Mouse (Mus musculus) hindbrain, embryonic 12.5 days (tissue): ENCODE results near the gene Epb41l4b. TPM values are rescaled to one million over a fixed set of nuclear protein-coding genes. Genes with fewer than 3 reads are reported as not detected.
A peak's percentile ranks its signal among the peaks of the same experiment; 100 is the strongest.

Experiments
- ATAC-seq: fragments of 200-750 bp; cut with Nextera tagmentation; 2 replicates; pipeline ENCODE4 v1.8.0; 2017; ENCODE audit warnings: moderate TSS enrichment; ENCODE audit not compliant: low FRiP score
- H3K27ac ChIP-seq: fragments of 300-500 bp; sonication (generic); 2 replicates; pipeline ENCODE4 v1.5.1; 2016; ENCODE audit warnings: mild to moderate bottlenecking
- H3K27me3 ChIP-seq: fragments of 300-500 bp; sonication (generic); 2 replicates; pipeline ENCODE4 v1.6.1; 2016; ENCODE audit warnings: mild to moderate bottlenecking
- H3K36me3 ChIP-seq: fragments of 300-500 bp; sonication (generic); 2 replicates; pipeline ENCODE4 v1.6.1; 2016; ENCODE audit warnings: mild to moderate bottlenecking
- H3K4me1 ChIP-seq: fragments of 300-500 bp; sonication (generic); 2 replicates; pipeline ENCODE4 v1.6.1; 2016
- H3K4me2 ChIP-seq: fragments of 300-500 bp; sonication (generic); replicated peaks from 2 replicates; pipeline ENCODE4 v1.6.1; 2016; ENCODE audit warnings: mild to moderate bottlenecking
- H3K4me3 ChIP-seq: fragments of 300-500 bp; sonication (generic); 2 replicates; pipeline ENCODE4 v1.5.1; 2016; ENCODE audit warnings: mild to moderate bottlenecking
- H3K9ac ChIP-seq: fragments of 300-500 bp; sonication (generic); 2 replicates; pipeline ENCODE4 v1.6.1; 2016; ENCODE audit warnings: mild to moderate bottlenecking, moderate library complexity
- H3K9me3 ChIP-seq: fragments of 300-500 bp; sonication (generic); replicated peaks from 2 replicates; pipeline ENCODE4 v1.6.1; 2016; ENCODE audit warnings: mild to moderate bottlenecking
- WGBS: fragments of 180-500 bp; shearing (Covaris S2); methylation state at CpG from one replicate; pipeline ENCODE4 v1.1.7; 2016; 5-methylcytosine and 5-hydroxymethylcytosine counted together
- polyA plus RNA-seq: library from polyadenylated mRNA; unstranded; fragments of >200 nt; fragmentation: Nextera tagmentation; extraction: Ambion mirVana; gene quantifications from 2 replicates; pipeline ENCODE4 v1.2.1, GENCODE M21; 2016

Gene Epb41l4b
- polyA plus RNA-seq, 1 experiment from 2014 or later: 2.0 TPM

- WGBS: 91% methylated on average over 5 of the region's 5 CpGs
- no peak overlapping the region for H3K27ac ChIP-seq
- no peak for ATAC-seq
Measured at GRCm38 (mm10) chr4:57015032-57015431, 128.2 kb downstream of the Epb41l4b start.

DNA sequence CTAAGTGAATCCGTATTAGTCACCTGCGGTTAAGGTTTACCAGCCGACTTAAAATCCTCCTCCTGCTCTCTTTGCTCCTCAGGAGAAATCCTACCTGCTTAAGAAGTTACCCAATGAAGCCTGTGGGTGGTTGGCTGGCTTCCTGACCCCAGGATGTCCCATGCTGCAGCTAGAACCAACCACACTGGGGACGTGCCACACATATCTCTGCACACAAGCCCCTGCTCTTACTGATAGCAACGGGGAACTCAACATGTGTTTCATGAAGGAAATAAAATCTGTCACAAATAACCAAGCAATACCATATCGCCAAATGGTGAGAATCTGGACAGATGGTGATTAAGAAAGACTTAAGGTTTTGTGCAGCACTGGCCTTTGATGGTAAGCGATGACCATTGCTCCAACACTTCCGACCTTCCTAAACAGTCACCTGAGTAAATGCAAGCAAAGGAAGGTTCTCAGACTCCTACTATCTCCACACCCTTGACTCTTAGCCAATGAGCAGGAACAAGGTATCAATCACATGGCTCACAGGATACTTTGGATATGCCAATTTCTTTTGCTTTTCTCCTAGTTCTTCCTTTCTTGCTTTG is 131.7 kb downstream of the Epb41l4b start:
- Histone ChIP-seq H3K36me3 (no peaks in the 10 kb centered on the region), H3K4me1 (peaks cover 5% of the 10 kb centered on the region; the same call in 1 of the 2 replicates), H3K27me3 (peaks cover 8% of the 10 kb centered on the region; the same call in 1 of the 2 replicates), H3K9me3 (no peaks in the 10 kb centered on the region), H3K4me2 (no peak overlapping the region), H3K9ac (no peak overlapping the region), H3K27ac (no peak overlapping the region), H3K4me3 (no peak overlapping the region)
- no peak for ATAC-seq
- 67% methylated on average over 8 of the region's 8 CpGs for WGBS

More at GRCm38 (mm10) chr4:57015032-57015431, 128.2 kb downstream of the Epb41l4b start:
- Histone ChIP-seq H3K4me3 (no peak overlapping the region), H3K36me3 (no peaks in the 10 kb centered on the region), H3K9me3 (no peaks in the 10 kb centered on the region), H3K9ac (no peak overlapping the region), H3K4me1 (peaks cover 5% of the 10 kb centered on the region; the same call in 1 of the 2 replicates), H3K4me2 (no peak overlapping the region), H3K27me3 (peaks cover 8% of the 10 kb centered on the region; the same call in 1 of the 2 replicates)

GRCm38 (mm10) chr4:57010919-57011318 is 132.3 kb downstream of the Epb41l4b start:
- Histone ChIP-seq H3K9ac (no peak overlapping the region), H3K4me1 (peaks cover 5% of the 10 kb centered on the region; the same call in 1 of the 2 replicates), H3K4me3 (no peak overlapping the region), H3K27ac (no peak overlapping the region), H3K27me3 (peaks cover 5% of the 10 kb centered on the region; the same call in 1 of the 2 replicates), H3K9me3 (no peaks in the 10 kb centered on the region), H3K4me2 (no peak overlapping the region), H3K36me3 (no peaks in the 10 kb centered on the region)
- no peak for ATAC-seq
- WGBS: 15% methylated on average over 6 of the region's 6 CpGs

- no peak overlapping the region for H3K4me3 ChIP-seq
- H3K9me3 ChIP-seq: no peaks in the 10 kb centered on the region
- H3K36me3 ChIP-seq: no peaks in the 10 kb centered on the region
- WGBS: 50% methylated on average over 5 of the region's 5 CpGs
- peaks cover 5% of the 10 kb centered on the region; the same call in 1 of the 2 replicates for H3K27me3 ChIP-seq
- H3K27ac ChIP-seq: no peak overlapping the region
- no peak overlapping the region for H3K4me2 ChIP-seq
- ATAC-seq: no peak
- peaks cover 5% of the 10 kb centered on the region; the same call in 1 of the 2 replicates for H3K4me1 ChIP-seq
- no peak overlapping the region for H3K9ac ChIP-seq
Measured at GRCm38 (mm10) chr4:57010425-57010824, 132.8 kb downstream of the Epb41l4b start.

DNA sequence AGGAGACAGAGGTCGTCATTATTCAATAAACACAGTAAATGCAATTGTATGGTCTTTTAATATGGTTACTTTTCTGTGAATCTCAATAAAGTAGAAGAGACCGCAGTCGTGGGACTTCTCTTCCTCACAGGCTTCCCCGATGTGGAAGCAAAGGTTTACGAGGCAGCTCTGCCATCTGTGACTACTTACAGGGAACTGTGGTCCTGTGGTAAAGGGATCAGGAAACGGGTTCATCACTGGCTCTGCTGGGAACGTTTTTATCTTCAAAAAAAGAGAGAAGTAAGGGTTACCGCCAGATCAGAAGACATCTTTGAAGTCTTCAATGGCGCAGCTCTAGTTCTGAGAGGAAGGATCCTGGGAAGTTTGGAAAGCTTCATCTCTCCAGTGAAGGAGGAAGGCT is 135.5 kb downstream of the Epb41l4b start:
- WGBS: 83% methylated on average over 9 of the region's 9 CpGs

DNA sequence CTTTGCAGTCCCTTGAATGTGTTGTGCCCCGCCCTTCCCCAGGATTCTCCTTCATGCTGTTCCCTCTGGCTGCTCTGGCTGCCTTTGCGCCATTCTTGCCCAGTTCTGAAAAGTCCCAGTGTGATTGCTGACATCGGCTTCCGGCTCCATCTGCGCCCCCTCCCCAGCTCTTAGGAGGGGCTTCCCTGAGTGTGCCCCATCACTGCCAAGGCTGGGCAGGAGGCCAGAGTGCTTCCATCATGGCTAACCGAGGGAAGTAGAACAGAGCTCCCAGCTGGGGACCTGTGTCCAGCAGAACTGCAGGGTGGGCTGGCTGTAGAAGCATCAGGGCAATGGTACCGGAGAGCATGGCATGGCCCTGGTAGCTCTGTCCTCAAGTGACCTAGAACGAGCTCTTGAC is 138.2 kb downstream of the Epb41l4b start:
- H3K4me1 ChIP-seq: no peaks in the 10 kb centered on the region
- H3K36me3 ChIP-seq: no peaks in the 10 kb centered on the region
- no peaks in the 10 kb centered on the region for H3K27me3 ChIP-seq
- no peak overlapping the region for H3K27ac ChIP-seq
- no peak overlapping the region for H3K4me3 ChIP-seq
- 73% methylated on average over 8 of the region's 8 CpGs for WGBS
- no peak overlapping the region for H3K9ac ChIP-seq
- H3K4me2 ChIP-seq: no peak overlapping the region
- H3K9me3 ChIP-seq: no peaks in the 10 kb centered on the region
- no peak for ATAC-seq

More for the DNA sequence above, 135.5 kb downstream of the Epb41l4b start:
- no peak overlapping the region for H3K27ac ChIP-seq
- H3K4me3 ChIP-seq: no peak overlapping the region
- no peaks in the 10 kb centered on the region for H3K9me3 ChIP-seq
- no peak overlapping the region for H3K9ac ChIP-seq
- no peaks in the 10 kb centered on the region for H3K36me3 ChIP-seq
- no peak overlapping the region for H3K4me2 ChIP-seq
- peaks cover 5% of the 10 kb centered on the region; the same call in 1 of the 2 replicates for H3K4me1 ChIP-seq
- no peak for ATAC-seq
- peaks cover 5% of the 10 kb centered on the region; the same call in 1 of the 2 replicates for H3K27me3 ChIP-seq

DNA sequence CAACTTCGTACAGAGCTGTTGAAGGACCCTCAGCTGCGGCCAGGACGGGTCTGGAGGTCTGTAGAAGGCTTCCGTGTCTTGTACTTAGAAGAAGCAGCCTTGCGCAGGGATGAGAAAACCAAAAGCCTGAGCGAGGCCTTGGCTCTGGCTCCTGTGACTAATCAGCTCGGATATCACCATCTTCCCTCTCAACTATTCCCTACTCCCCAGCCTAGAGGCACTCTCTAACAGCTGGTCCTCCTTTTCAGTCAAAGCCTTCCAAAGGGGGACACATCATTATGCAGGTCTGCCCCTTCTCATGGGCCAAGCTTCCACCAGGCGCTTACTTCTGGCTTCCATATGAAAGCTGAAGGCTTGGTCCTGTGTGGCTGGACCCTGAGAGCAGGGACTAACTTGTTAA is 139.4 kb downstream of the Epb41l4b start:
- no peaks in the 10 kb centered on the region for H3K4me1 ChIP-seq
- H3K9me3 ChIP-seq: no peaks in the 10 kb centered on the region
- H3K4me3 ChIP-seq: no peak overlapping the region
- no peak overlapping the region for H3K9ac ChIP-seq
- WGBS: 80% methylated on average over 8 of the region's 8 CpGs
- H3K36me3 ChIP-seq: no peaks in the 10 kb centered on the region
- H3K4me2 ChIP-seq: no peak overlapping the region
- ATAC-seq: no peak
- no peak overlapping the region for H3K27ac ChIP-seq
- no peaks in the 10 kb centered on the region for H3K27me3 ChIP-seq

DNA sequence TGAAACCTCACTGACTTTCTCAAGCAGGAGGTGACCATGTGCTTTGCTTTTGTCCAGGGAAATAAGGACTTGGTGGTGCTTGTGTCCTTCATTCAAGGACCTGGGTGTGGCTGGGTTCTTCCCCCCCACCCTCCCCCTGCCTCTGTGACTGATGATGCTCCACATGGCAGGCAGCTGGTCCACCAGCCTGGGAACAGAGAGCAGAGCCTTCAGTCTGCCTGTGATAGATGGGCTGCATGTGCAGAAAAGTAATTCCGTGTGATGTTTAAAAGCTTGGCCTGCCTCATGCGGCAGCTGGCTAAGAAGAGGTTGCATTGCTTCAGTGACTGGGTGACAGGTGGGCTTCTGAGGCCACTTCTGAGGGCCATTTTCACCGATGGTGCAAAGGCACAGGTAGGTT is 140.5 kb downstream of the Epb41l4b start:
- H3K27me3 ChIP-seq: no peaks in the 10 kb centered on the region
- ATAC-seq: peak; percentile 48; the same call in 1 of the 2 replicates
- no peak overlapping the region for H3K9ac ChIP-seq
- H3K9me3 ChIP-seq: no peaks in the 10 kb centered on the region
- H3K36me3 ChIP-seq: no peaks in the 10 kb centered on the region
- WGBS: 48% methylated on average over 3 of the region's 3 CpGs
- H3K4me1 ChIP-seq: no peaks in the 10 kb centered on the region
- H3K27ac ChIP-seq: no peak overlapping the region
- H3K4me2 ChIP-seq: no peak overlapping the region
- H3K4me3 ChIP-seq: no peak overlapping the region

- ATAC-seq: no peak
- no peak overlapping the region for H3K4me2 ChIP-seq
Measured at GRCm38 (mm10) chr4:57001437-57001836, 141.8 kb downstream of the Epb41l4b start.

DNA sequence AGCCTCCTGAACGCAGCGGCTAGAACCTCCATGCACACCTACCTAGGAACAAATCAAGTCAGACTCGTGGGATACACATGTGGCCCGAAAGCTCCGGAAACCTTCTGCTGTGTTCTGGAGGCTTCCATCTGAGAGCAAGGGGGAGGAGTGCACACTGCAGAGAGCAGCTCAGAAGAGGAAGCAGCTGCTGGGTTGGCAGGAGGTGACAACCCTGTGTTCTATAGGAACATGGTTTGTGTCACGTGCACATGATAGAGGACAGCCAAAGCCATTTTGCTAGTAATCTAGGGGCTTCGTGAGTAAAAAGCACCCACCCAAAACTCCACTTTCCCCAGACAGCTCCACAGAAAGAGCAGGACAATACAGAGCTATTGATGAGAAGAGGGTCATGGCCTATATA is 149.9 kb downstream of the Epb41l4b start:
- peaks cover 6% of the 10 kb centered on the region for H3K9me3 ChIP-seq
- H3K9ac ChIP-seq: no peak overlapping the region
- no peak overlapping the region for H3K27ac ChIP-seq
- H3K27me3 ChIP-seq: peaks cover 16% of the 10 kb centered on the region
- no peak overlapping the region for H3K4me2 ChIP-seq
- no peaks in the 10 kb centered on the region; the same call in 1 of the 2 replicates for H3K4me1 ChIP-seq
- 87% methylated on average over 7 of the region's 7 CpGs for WGBS
- no peak overlapping the region for H3K4me3 ChIP-seq
- no peaks in the 10 kb centered on the region for H3K36me3 ChIP-seq
- ATAC-seq: no peak

More at GRCm38 (mm10) chr4:57001437-57001836, 141.8 kb downstream of the Epb41l4b start:
- Histone ChIP-seq H3K27ac (no peak overlapping the region), H3K9me3 (peaks cover 3% of the 10 kb centered on the region), H3K36me3 (no peaks in the 10 kb centered on the region), H3K9ac (no peak overlapping the region), H3K4me1 (no peaks in the 10 kb centered on the region), H3K27me3 (no peaks in the 10 kb centered on the region), H3K4me3 (no peak overlapping the region)
- 86% methylated on average over 2 of the region's 2 CpGs for WGBS

DNA sequence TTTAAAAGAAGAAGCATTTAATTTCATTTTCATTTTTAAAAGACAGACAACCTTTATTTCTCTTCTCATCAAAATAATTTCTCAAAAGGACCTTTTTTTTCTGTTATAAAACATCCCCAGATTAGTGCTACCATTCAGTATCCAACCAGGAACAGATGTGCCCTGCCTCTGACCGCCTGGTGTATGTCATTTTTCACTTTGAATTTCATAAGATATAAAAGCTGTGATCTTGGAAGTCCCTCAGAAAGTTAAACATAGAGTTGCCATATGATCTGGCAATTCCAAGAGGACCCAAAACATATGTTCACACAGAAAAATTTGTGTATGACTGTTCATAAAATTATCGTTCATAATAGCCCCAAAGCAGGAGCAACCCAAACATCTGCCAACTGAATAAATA is 151.3 kb downstream of the Epb41l4b start:
- Histone ChIP-seq H3K27ac (no peak overlapping the region), H3K27me3 (peaks cover 16% of the 10 kb centered on the region), H3K9me3 (peaks cover 6% of the 10 kb centered on the region), H3K4me2 (no peak overlapping the region), H3K36me3 (no peaks in the 10 kb centered on the region), H3K4me3 (no peak overlapping the region), H3K9ac (no peak overlapping the region), H3K4me1 (no peaks in the 10 kb centered on the region; the same call in 1 of the 2 replicates)
- ATAC-seq: no peak
- 78% methylated on average over 2 of the region's 2 CpGs for WGBS

DNA sequence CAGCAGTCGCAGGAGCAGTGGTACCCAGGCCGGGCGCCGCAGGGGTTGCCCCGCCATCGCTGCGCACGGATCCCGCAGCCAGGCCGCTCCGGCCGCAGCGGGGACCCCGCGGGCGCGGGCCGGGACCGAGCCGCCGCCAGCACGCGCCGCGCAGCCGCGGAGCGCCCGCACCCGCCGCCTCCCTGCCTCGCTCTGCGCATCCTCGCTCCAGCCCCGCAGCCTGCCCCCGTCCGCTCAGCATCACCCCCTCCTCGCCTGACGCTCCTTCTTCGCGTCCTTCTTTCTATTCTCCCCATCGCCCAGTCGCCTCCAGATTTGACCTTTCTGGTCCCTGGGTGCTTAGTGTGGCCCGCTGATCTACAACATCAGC is 153.0 kb downstream of the Epb41l4b start, which contains the start of gene Frrs1l:
Gene Frrs1l, minus strand, starts transcription at position 177 of the 370 bp plus-strand sequence.
- under 1% methylated on average over 23 of the region's 44 CpGs for WGBS

More for the DNA sequence above, 153.0 kb downstream of the Epb41l4b start, which contains the start of gene Frrs1l:
- Histone ChIP-seq H3K27ac (peak within 1 kb of the TSS; percentile 55), H3K9ac (peak within 1 kb of the TSS; percentile 83), H3K9me3 (no peaks in the 10 kb centered on the region), H3K4me1 (no peaks in the 10 kb centered on the region; the same call in 1 of the 2 replicates), H3K36me3 (no peaks in the 10 kb centered on the region), H3K4me2 (peak within 1 kb of the TSS; percentile 95), H3K4me3 (peak within 1 kb of the TSS; percentile 79), H3K27me3 (peaks cover 16% of the 10 kb centered on the region)
- ATAC-seq: peak; percentile 91
